Mouse (Mus musculus): ENCODE data around the gene Tead1. TPM values are rescaled to one million over a fixed set of nuclear protein-coding genes. Genes with fewer than 3 reads are reported as not detected.

Gene Tead1
- 0.35 and 0.75 TPM in 2 replicates for polyA plus RNA-seq (2012; ENCODE audit: low replicate concordance)

DNA sequence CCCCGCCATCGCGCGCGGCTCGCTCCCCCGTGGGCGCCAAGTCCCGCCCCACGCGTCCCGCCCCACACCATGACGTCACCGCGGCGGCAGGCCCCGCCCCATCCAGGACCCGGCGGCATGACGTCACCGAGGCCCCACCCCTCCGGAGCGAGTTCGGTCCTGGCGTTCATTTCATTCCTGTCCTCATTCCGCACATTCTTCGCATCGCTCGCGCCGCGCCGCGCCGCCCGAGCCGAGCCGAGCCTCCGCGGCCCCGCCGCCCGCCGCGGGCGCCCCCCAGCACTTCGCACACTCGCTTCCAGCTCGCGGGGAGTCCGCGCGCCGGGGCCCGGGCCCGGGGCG is at the start of gene Tead1:
Tead1 (plus strand) TSS at position 148 of the 342 bp plus-strand sequence.

DNA sequence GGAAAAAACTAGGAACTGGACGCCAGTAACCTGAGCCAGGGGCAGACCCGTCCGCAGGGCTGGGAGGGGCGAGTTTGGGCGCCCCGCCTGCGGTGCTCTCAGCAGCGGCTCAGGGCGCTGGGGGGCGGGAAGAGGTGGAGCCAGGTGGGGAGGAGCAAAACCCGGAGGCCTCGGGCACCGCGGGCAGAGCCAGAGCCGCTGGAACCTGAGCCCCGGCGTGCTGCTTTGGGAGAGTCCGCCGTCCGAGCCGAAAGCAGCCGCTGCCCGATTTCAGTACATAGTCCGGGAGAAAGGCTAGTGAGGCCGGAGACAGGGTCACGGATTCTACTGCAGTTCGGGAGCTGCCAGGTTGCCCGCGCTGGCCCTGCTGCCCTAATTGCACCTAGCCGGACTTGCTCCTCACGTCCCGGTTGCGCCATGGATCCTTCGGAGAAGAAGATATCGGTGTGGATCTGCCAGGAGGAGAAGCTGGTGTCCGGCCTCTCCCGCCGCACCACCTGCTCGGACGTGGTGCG is 274.7 kb downstream of the Tead1 start, which contains the start of gene Rassf10:
Rassf10 (plus strand) TSS at position 186 of the 515 bp plus-strand sequence.

Data from leukemia stem cell, adult 10-12 weeks (primary cell).